7 mouse cellular contexts compared by ENCODE assay signal in genomic region chr6:35133246-35133578, GRCm38 (mm10). TPM values are rescaled to one million over a fixed set of nuclear protein-coding genes. Genes with fewer than 3 reads are reported as not detected.
DNase-seq lines count a peak whose midpoint lies in the region; ATAC-seq and TF ChIP-seq lines count a peak whose summit lies in the region.

No protein-coding gene starts in this region.

- peak overlapping the region; percentile 90 for H3K4me3 ChIP-seq in thymus, adult 2 months (ENCODE audit: control insufficient read depth, insufficient read depth, low read length)
- H3K4me3 ChIP-seq in forebrain, embryonic 14.5 days (ENCODE audit: low read depth, low read length), result peak overlapping the region; percentile 78
- H3K4me3 ChIP-seq in liver, embryonic 14.5 days (ENCODE audit: insufficient read depth in 1 of 2, low read depth in 2 of 2, low read length in 2 of 2), result peak overlapping the region; percentile 75 to 99

- H3K36me3 ChIP-seq in thymus, adult 2 months (ENCODE audit: control insufficient read depth, insufficient read depth, low read length), result no peaks in the 10 kb centered on the region
- no peaks in the 10 kb centered on the region for H3K36me3 ChIP-seq in forebrain, embryonic 14.5 days (ENCODE audit: control insufficient read depth, insufficient read depth, low read length)
- no peaks in the 10 kb centered on the region for H3K36me3 ChIP-seq in liver, embryonic 14.5 days (replicated peaks; ENCODE audit: control insufficient read depth, insufficient read depth, low read depth)

- H3K4me1 ChIP-seq in thymus, adult 2 months (replicated peaks; ENCODE audit: control insufficient read depth, insufficient read depth, low read length), result peaks cover 7% of the 10 kb centered on the region
- peaks cover 12% of the 10 kb centered on the region for H3K4me1 ChIP-seq in forebrain, embryonic 14.5 days (ENCODE audit: control insufficient read depth, insufficient read depth, low read length)
- H3K4me1 ChIP-seq in liver, embryonic 14.5 days (replicated peaks; ENCODE audit: control insufficient read depth in 2 of 2, insufficient read depth in 2 of 2, low read length in 1 of 2), result peaks cover 3 to 9% of the 10 kb centered on the region in 2 experiments

- TF ChIP-seq POLR2A in thymus, adult 2 months (IDR thresholded peaks at IDR 0.05; ENCODE audit: control insufficient read depth, extremely low read depth, insufficient read depth, low read length, poor library complexity), result no peak

- peak overlapping the region; percentile 91 for H3K9ac ChIP-seq in forebrain, embryonic 14.5 days (ENCODE audit: low read length)
- peak overlapping the region; percentile 85 for H3K9ac ChIP-seq in liver, embryonic 14.5 days (replicated peaks)

- no peak for TF ChIP-seq CTCF in thymus, adult 2 months (IDR thresholded peaks at IDR 0.05; ENCODE audit: borderline replicate concordance, control insufficient read depth, extremely low read depth, insufficient read depth, low read length, poor library complexity)
- TF ChIP-seq CTCF in liver, embryonic 14.5 days (IDR thresholded peaks at IDR 0.05; ENCODE audit: low read depth), result no peak

- no peak for DNase-seq in thymus, adult 2 months
- no peak for DNase-seq in thymus, postnatal 14 days
- DNase-seq in forebrain, embryonic 14.5 days (ENCODE audit: low spot score), result no peak
- DNase-seq in liver, embryonic 14.5 days (ENCODE audit: low read depth in 3 of 3, low spot score in 3 of 3), result peak in 2 of 3 experiments; percentile 62 to 65
- DNase-seq in retina, postnatal 1 day, result no peak
- no peak for DNase-seq in layer of hippocampus, adult 11-12 months (ENCODE audit: low spot score)
- DNase-seq in layer of hippocampus, postnatal 14 days (ENCODE audit: low spot score in 2 of 2), result no peak

- ATAC-seq in forebrain, embryonic 14.5 days, result peak; percentile 90
- ATAC-seq in liver, embryonic 14.5 days (ENCODE audit: insufficient read depth), result peak; percentile 91

- under 1% methylated on average over 21 of the region's 25 CpGs for WGBS in thymus, adult 2 months
- under 1% methylated on average over 23 of the region's 25 CpGs for WGBS in forebrain, embryonic 14.5 days
- WGBS in liver, embryonic 14.5 days (ENCODE audit: insufficient replicate concordance), result under 1% methylated on average over 23 of the region's 25 CpGs

- H3K27ac ChIP-seq in thymus, adult 2 months (ENCODE audit: control insufficient read depth, insufficient read depth, low read length), result peak overlapping the region; percentile 78
- peak overlapping the region; percentile 89 for H3K27ac ChIP-seq in forebrain, embryonic 14.5 days (ENCODE audit: low read depth, low read length)
- peak overlapping the region; percentile 78 for H3K27ac ChIP-seq in liver, embryonic 14.5 days

- no peak for TF ChIP-seq EP300 in liver, embryonic 14.5 days (IDR thresholded peaks at IDR 0.05; ENCODE audit: low read depth)

- H3K9me3 ChIP-seq in forebrain, embryonic 14.5 days (replicated peaks; ENCODE audit: control insufficient read depth, low read length), result no peaks in the 10 kb centered on the region
- no peaks in the 10 kb centered on the region for H3K9me3 ChIP-seq in liver, embryonic 14.5 days (ENCODE audit: control insufficient read depth, low read length)

- peak overlapping the region; percentile 69 for H3K4me2 ChIP-seq in forebrain, embryonic 14.5 days (ENCODE audit: low read length)
- peak overlapping the region; percentile 71 for H3K4me2 ChIP-seq in liver, embryonic 14.5 days (ENCODE audit: low read depth)

- no peaks in the 10 kb centered on the region for H3K27me3 ChIP-seq in thymus, adult 2 months (ENCODE audit: control insufficient read depth, insufficient read depth, low read length)
- H3K27me3 ChIP-seq in forebrain, embryonic 14.5 days (replicated peaks; ENCODE audit: control insufficient read depth, insufficient read depth, low read length), result no peaks in the 10 kb centered on the region
- H3K27me3 ChIP-seq in liver, embryonic 14.5 days (ENCODE audit: control insufficient read depth, insufficient read depth, low read length), result no peaks in the 10 kb centered on the region

RNA-seq across cellular contexts. Expression of gene Cnot4, which starts 0.3 kb away (rescaled TPM):
- 19.7 TPM in 2 replicates for polyA plus RNA-seq in thymus, adult 2 months (2012; rRNA removed)
- 33.3 and 35.2 TPM in 2 replicates for polyA plus RNA-seq in forebrain, embryonic 14.5 days (2014; fragmentation: Nextera tagmentation; extraction: Ambion mirVana)
- polyA plus RNA-seq in liver, embryonic 14.5 days (2012; rRNA removed), result 7.0 and 7.3 TPM in 2 replicates
- polyA plus RNA-seq in liver, embryonic 14.5 days (2014; fragmentation: Nextera tagmentation; extraction: Ambion mirVana), result 11.2 and 12.0 TPM in 2 replicates
- 10 to 100 TPM; 39.0 to 43.3 TPM for total RNA-seq in layer of hippocampus, postnatal 14 days (2021)

RNA-seq across cellular contexts. Expression of gene Nup205, which starts 44.0 kb away (rescaled TPM):
- 36.5 and 45.8 TPM in 2 replicates for polyA plus RNA-seq in thymus, adult 2 months (2012; rRNA removed)
- 32.2 and 32.8 TPM in 2 replicates for polyA plus RNA-seq in forebrain, embryonic 14.5 days (2014; fragmentation: Nextera tagmentation; extraction: Ambion mirVana)
- polyA plus RNA-seq in liver, embryonic 14.5 days (2012; rRNA removed), result 15.8 and 19.3 TPM in 2 replicates
- polyA plus RNA-seq in liver, embryonic 14.5 days (2014; fragmentation: Nextera tagmentation; extraction: Ambion mirVana), result 22.3 and 24.7 TPM in 2 replicates
- 10 to 100 TPM; 25.3 to 29.8 TPM for total RNA-seq in layer of hippocampus, postnatal 14 days (2021)

Comparison
In these comparisons a context has a peak if more than half of its experiments do, and no peak if none do; other contexts are left out.
1. DNase-seq: peak in liver, embryonic 14.5 days (2 of 3); none in thymus, adult 2 months (single experiment), thymus, postnatal 14 days (single experiment), forebrain, embryonic 14.5 days (single experiment), retina, postnatal 1 day (single experiment), layer of hippocampus, adult 11-12 months (single experiment) and layer of hippocampus, postnatal 14 days (0 of 2).
2. Peak in every context shown above with its lines, with median percentiles within 50 percentile points of each other: H3K27ac ChIP-seq and H3K4me3 ChIP-seq.